Mouse (Mus musculus) R1 (cell line): Measurements from ENCODE around the gene Smarcad1.
"Not testable (repeated sequence)": the region's sequence is repeated elsewhere in the genome, so short reads cannot be mapped to it uniquely, and the experiment has no call there.

Source experiments
- DNase-seq: peaks from one replicate; pipeline ENCODE4 v3.0.0-alpha.2; 2018; ENCODE audit warnings: low read depth, low spot score

Smarcad1 gene

GRCm38 (mm10) chr6:65042491-65043171, at the start of gene Smarcad1:
TSS of gene Smarcad1 (plus strand) at chr6:65042583.
- peak; percentile 98 for DNase-seq

- DNase-seq: peak; percentile 80
Observed at GRCm38 (mm10) chr6:64996824-64997421, 45.5 kb upstream of the Smarcad1 start.

- peak; percentile 57 for DNase-seq
Observed at GRCm38 (mm10) chr6:64997805-64998204, 44.6 kb upstream of the Smarcad1 start.

GRCm38 (mm10) chr6:65000757-65001156, 41.6 kb upstream of the Smarcad1 start:
- not testable (repeated sequence) for DNase-seq

GRCm38 (mm10) chr6:65002196-65002595, 40.2 kb upstream of the Smarcad1 start:
- DNase-seq: peak; percentile 91

- peak; percentile 71 for DNase-seq
Observed at GRCm38 (mm10) chr6:65008836-65009235, 33.5 kb upstream of the Smarcad1 start.

- DNase-seq: peak; percentile 79
Observed at GRCm38 (mm10) chr6:65011444-65011990, 30.9 kb upstream of the Smarcad1 start.

- peak; percentile 95 for DNase-seq
Observed at GRCm38 (mm10) chr6:65012142-65012541, 30.2 kb upstream of the Smarcad1 start.

- peak; percentile 91 for DNase-seq
Observed at GRCm38 (mm10) chr6:65017566-65017965, 24.8 kb upstream of the Smarcad1 start.

- peak; percentile 90 for DNase-seq
Observed at GRCm38 (mm10) chr6:65018966-65019365, 23.4 kb upstream of the Smarcad1 start.

- DNase-seq: peak; percentile 99
Observed at GRCm38 (mm10) chr6:65021883-65022282, 20.5 kb upstream of the Smarcad1 start.

GRCm38 (mm10) chr6:65023053-65023452, 19.3 kb upstream of the Smarcad1 start:
- DNase-seq: peak; percentile 99

GRCm38 (mm10) chr6:65024668-65025067, 17.7 kb upstream of the Smarcad1 start:
- peak; percentile 100 for DNase-seq

GRCm38 (mm10) chr6:65025130-65025529, 17.3 kb upstream of the Smarcad1 start:
- no peak for DNase-seq

GRCm38 (mm10) chr6:65034661-65035060, 7.7 kb upstream of the Smarcad1 start:
- peak; percentile 84 for DNase-seq

GRCm38 (mm10) chr6:65035469-65035868, 6.9 kb upstream of the Smarcad1 start:
- no peak for DNase-seq

GRCm38 (mm10) chr6:65041932-65042331, 451 bp upstream of the Smarcad1 start:
- no peak for DNase-seq

GRCm38 (mm10) chr6:65043241-65043640, 858 bp downstream of the Smarcad1 start:
- DNase-seq: peak; percentile 57

- DNase-seq: peak; percentile 63
Observed at GRCm38 (mm10) chr6:65049100-65049499, 6.7 kb downstream of the Smarcad1 start.

GRCm38 (mm10) chr6:65056620-65057019, 14.2 kb downstream of the Smarcad1 start:
- peak; percentile 57 for DNase-seq

- peak; percentile 86 for DNase-seq
Observed at GRCm38 (mm10) chr6:65057137-65057536, 14.8 kb downstream of the Smarcad1 start.

GRCm38 (mm10) chr6:65061049-65061448, 18.7 kb downstream of the Smarcad1 start:
- peak; percentile 97 for DNase-seq

- DNase-seq: peak; percentile 73
Observed at GRCm38 (mm10) chr6:65075201-65075600, 32.8 kb downstream of the Smarcad1 start.
